21 mouse cellular contexts compared by ENCODE assay signal in the genomic region with DNA sequence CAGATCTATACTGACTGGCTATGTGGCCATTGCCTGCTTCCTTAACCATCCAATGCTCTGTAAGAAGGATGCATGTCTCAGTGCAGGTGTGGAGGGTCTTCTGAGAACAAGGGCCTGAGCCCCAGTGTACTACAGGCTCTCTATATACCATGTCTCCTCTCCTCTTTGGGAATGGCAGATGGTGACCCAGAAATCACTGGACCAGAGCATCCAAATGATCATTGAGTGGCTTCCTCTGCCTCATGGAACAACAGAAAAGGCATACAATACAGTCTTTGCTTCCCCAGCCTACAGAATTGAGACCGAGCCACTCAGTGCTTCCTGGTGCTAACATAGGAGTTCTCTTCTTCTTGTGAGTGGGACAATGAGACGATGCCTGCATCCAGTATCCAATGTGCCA.
DNase-seq lines count a peak whose midpoint lies in the region; ATAC-seq and TF ChIP-seq lines count a peak whose summit lies in the region.
"Had no signal": no experiment of that assay in that cellular context is flagged by ENCODE, and none has a peak within 500 bp of the region (broad histone marks: within the 10 kb centered on the region; RNA-seq: fewer than 3 reads in every experiment).

No protein-coding gene starts in this region.

- no peaks in the 10 kb centered on the region for H3K27me3 ChIP-seq in forebrain, embryonic 13.5 days
- no peaks in the 10 kb centered on the region; the same call in 1 of the 2 replicates for H3K27me3 ChIP-seq in forebrain, postnatal 0 days (ENCODE audit: insufficient read depth, low read length)
- no peaks in the 10 kb centered on the region for H3K27me3 ChIP-seq in midbrain, embryonic 13.5 days
- no peaks in the 10 kb centered on the region for H3K27me3 ChIP-seq in midbrain, embryonic 16.5 days (ENCODE audit: control insufficient read depth, insufficient read depth, low read depth, low read length)
- peaks cover 23% of the 10 kb centered on the region; the same call in 1 of the 2 replicates for H3K27me3 ChIP-seq in hindbrain, embryonic 13.5 days
- H3K27me3 ChIP-seq in stomach, postnatal 0 days (ENCODE audit: control insufficient read depth, insufficient read depth, low read length), result no peaks in the 10 kb centered on the region
- H3K27me3 ChIP-seq: embryonic facial prominence, embryonic 15.5 days; heart, embryonic 15.5 days; neural tube, embryonic 15.5 days had no signal

- H3K4me1 ChIP-seq in forebrain, embryonic 13.5 days, result peaks cover 56% of the 10 kb centered on the region
- 0 out of 2 replicates have a peak, but pooled peaks cover 7% of the 10 kb centered on the region for H3K4me1 ChIP-seq in forebrain, postnatal 0 days (ENCODE audit: insufficient read depth)
- H3K4me1 ChIP-seq in midbrain, embryonic 13.5 days (replicated peaks), result peaks cover 14% of the 10 kb centered on the region
- peaks cover 4% of the 10 kb centered on the region for H3K4me1 ChIP-seq in midbrain, embryonic 16.5 days (ENCODE audit: control insufficient read depth, insufficient read depth, low read length)
- peaks cover 27% of the 10 kb centered on the region for H3K4me1 ChIP-seq in hindbrain, embryonic 13.5 days (replicated peaks)
- H3K4me1 ChIP-seq in stomach, postnatal 0 days (replicated peaks; ENCODE audit: control insufficient read depth, insufficient read depth), result no peaks in the 10 kb centered on the region

- no peak for DNase-seq in forebrain, postnatal 0 days
- no peak for DNase-seq in stomach, postnatal 0 days (ENCODE audit: low spot score)
- DNase-seq in frontal cortex, postnatal 10 days (ENCODE audit: low spot score in 2 of 2), result no peak
- DNase-seq: B cell, adult 2 months; kidney, adult 11 months; kidney, postnatal 14 days; lung, adult 2 months; thymus, postnatal 4 days had no signal

- no peak; the same call in 1 of the 2 replicates for ATAC-seq in forebrain, embryonic 13.5 days
- no peak for ATAC-seq in forebrain, postnatal 0 days
- peak; percentile 34; the same call in 1 of the 2 replicates for ATAC-seq in midbrain, embryonic 13.5 days
- no peak for ATAC-seq in midbrain, embryonic 16.5 days
- no peak; the same call in 1 of the 2 replicates for ATAC-seq in hindbrain, embryonic 13.5 days (ENCODE audit: low FRiP score)
- ATAC-seq in stomach, postnatal 0 days (ENCODE audit: low FRiP score, low TSS enrichment), result 0 out of 2 replicates have a peak, but pooled peaks have one; percentile 15

- TF ChIP-seq EP300 in stomach, postnatal 0 days (optimal IDR thresholded peaks at IDR 0.05), result no peak

- no peak overlapping the region for H3K4me3 ChIP-seq in forebrain, embryonic 13.5 days
- no peak overlapping the region for H3K4me3 ChIP-seq in forebrain, postnatal 0 days (ENCODE audit: low read depth, low read length)
- H3K4me3 ChIP-seq in midbrain, embryonic 13.5 days (replicated peaks), result no peak overlapping the region
- H3K4me3 ChIP-seq in midbrain, embryonic 16.5 days (ENCODE audit: low read depth, low read length), result no peak overlapping the region
- no peak overlapping the region for H3K4me3 ChIP-seq in hindbrain, embryonic 13.5 days
- no peak overlapping the region for H3K4me3 ChIP-seq in stomach, postnatal 0 days (ENCODE audit: low read depth, low read length)
- H3K4me3 ChIP-seq: embryonic facial prominence, embryonic 10.5 days; embryonic facial prominence, embryonic 15.5 days; heart, embryonic 10.5 days; heart, embryonic 15.5 days; limb, embryonic 10.5 days; limb, embryonic 15.5 days; neural tube, embryonic 15.5 days had no signal

- no peaks in the 10 kb centered on the region for H3K9me3 ChIP-seq in forebrain, embryonic 13.5 days (replicated peaks)
- no peaks in the 10 kb centered on the region for H3K9me3 ChIP-seq in forebrain, postnatal 0 days (ENCODE audit: low read length)
- H3K9me3 ChIP-seq in midbrain, embryonic 13.5 days, result no peaks in the 10 kb centered on the region
- no peaks in the 10 kb centered on the region for H3K9me3 ChIP-seq in midbrain, embryonic 16.5 days (replicated peaks; ENCODE audit: control insufficient read depth, low read length, poor library complexity, severe bottlenecking)
- no peaks in the 10 kb centered on the region for H3K9me3 ChIP-seq in hindbrain, embryonic 13.5 days
- no peaks in the 10 kb centered on the region for H3K9me3 ChIP-seq in stomach, postnatal 0 days (ENCODE audit: control insufficient read depth, low read length)
- H3K9me3 ChIP-seq: embryonic facial prominence, embryonic 10.5 days; embryonic facial prominence, embryonic 15.5 days; heart, embryonic 10.5 days; heart, embryonic 15.5 days; limb, embryonic 10.5 days; limb, embryonic 15.5 days; neural tube, embryonic 15.5 days had no signal

- no peak overlapping the region for H3K9ac ChIP-seq in forebrain, embryonic 13.5 days
- no peak overlapping the region for H3K9ac ChIP-seq in forebrain, postnatal 0 days
- H3K9ac ChIP-seq in midbrain, embryonic 13.5 days (replicated peaks), result no peak overlapping the region
- H3K9ac ChIP-seq in midbrain, embryonic 16.5 days (ENCODE audit: low read depth, low read length), result no peak overlapping the region
- H3K9ac ChIP-seq in hindbrain, embryonic 13.5 days, result no peak overlapping the region
- H3K9ac ChIP-seq in stomach, postnatal 0 days (ENCODE audit: low read length), result no peak overlapping the region
- H3K9ac ChIP-seq: embryonic facial prominence, embryonic 15.5 days; heart, embryonic 15.5 days; limb, embryonic 15.5 days; liver, embryonic 14.5 days; neural tube, embryonic 15.5 days had no signal

- H3K4me2 ChIP-seq in forebrain, embryonic 13.5 days, result no peak overlapping the region
- no peak overlapping the region for H3K4me2 ChIP-seq in forebrain, postnatal 0 days (ENCODE audit: low read depth)
- H3K4me2 ChIP-seq in midbrain, embryonic 13.5 days (replicated peaks), result no peak overlapping the region
- no peak overlapping the region for H3K4me2 ChIP-seq in midbrain, embryonic 16.5 days (ENCODE audit: low read length)
- no peak overlapping the region for H3K4me2 ChIP-seq in hindbrain, embryonic 13.5 days
- no peak overlapping the region for H3K4me2 ChIP-seq in stomach, postnatal 0 days (replicated peaks; ENCODE audit: low read depth)
- H3K4me2 ChIP-seq: embryonic facial prominence, embryonic 15.5 days; heart, embryonic 15.5 days; limb, embryonic 15.5 days; neural tube, embryonic 15.5 days had no signal

- 82% methylated on average over 2 of the region's 2 CpGs for WGBS in forebrain, embryonic 13.5 days
- WGBS in forebrain, postnatal 0 days, result 84% methylated on average over 2 of the region's 2 CpGs
- WGBS in midbrain, embryonic 13.5 days, result 94% methylated on average over 2 of the region's 2 CpGs
- 95% methylated on average over 2 of the region's 2 CpGs for WGBS in midbrain, embryonic 16.5 days
- 95% methylated on average over 2 of the region's 2 CpGs for WGBS in hindbrain, embryonic 13.5 days
- WGBS in stomach, postnatal 0 days, result 71% methylated on average over 2 of the region's 2 CpGs

- no peaks in the 10 kb centered on the region for H3K36me3 ChIP-seq in forebrain, embryonic 13.5 days (ENCODE audit: poor library complexity, severe bottlenecking)
- H3K36me3 ChIP-seq in forebrain, postnatal 0 days (ENCODE audit: insufficient read depth), result no peaks in the 10 kb centered on the region
- no peaks in the 10 kb centered on the region for H3K36me3 ChIP-seq in midbrain, embryonic 13.5 days
- H3K36me3 ChIP-seq in midbrain, embryonic 16.5 days (ENCODE audit: control insufficient read depth, insufficient read depth, low read length), result no peaks in the 10 kb centered on the region
- no peaks in the 10 kb centered on the region for H3K36me3 ChIP-seq in hindbrain, embryonic 13.5 days
- H3K36me3 ChIP-seq in stomach, postnatal 0 days (ENCODE audit: control insufficient read depth, insufficient read depth, low read length), result no peaks in the 10 kb centered on the region
- H3K36me3 ChIP-seq: embryonic facial prominence, embryonic 10.5 days; embryonic facial prominence, embryonic 15.5 days; heart, embryonic 10.5 days; heart, embryonic 15.5 days; limb, embryonic 10.5 days; limb, embryonic 15.5 days; neural tube, embryonic 15.5 days had no signal

- peak overlapping the region; percentile 67 for H3K27ac ChIP-seq in forebrain, embryonic 13.5 days
- H3K27ac ChIP-seq in forebrain, postnatal 0 days (ENCODE audit: low read depth, low read length), result no peak overlapping the region
- H3K27ac ChIP-seq in midbrain, embryonic 13.5 days, result no peak overlapping the region
- H3K27ac ChIP-seq in midbrain, embryonic 16.5 days (ENCODE audit: low read length), result no peak overlapping the region
- H3K27ac ChIP-seq in hindbrain, embryonic 13.5 days, result peak overlapping the region; percentile 48
- H3K27ac ChIP-seq in stomach, postnatal 0 days (replicated peaks), result no peak overlapping the region
- H3K27ac ChIP-seq: embryonic facial prominence, embryonic 10.5 days; embryonic facial prominence, embryonic 15.5 days; heart, embryonic 10.5 days; heart, embryonic 15.5 days; limb, embryonic 10.5 days; limb, embryonic 15.5 days; liver, embryonic 14.5 days; macrophage; neural tube, embryonic 15.5 days had no signal

- no peak for TF ChIP-seq CTCF in forebrain, postnatal 0 days (IDR thresholded peaks at IDR 0.05; ENCODE audit: low read depth)
- no peak for TF ChIP-seq CTCF in stomach, postnatal 0 days (IDR thresholded peaks at IDR 0.05; ENCODE audit: low read depth)

Comparison
In these comparisons a context has a peak if more than half of its experiments do, and no peak if none do; other contexts are left out.
1. ATAC-seq: peak in midbrain, embryonic 13.5 days (single experiment) and stomach, postnatal 0 days (single experiment); none in forebrain, embryonic 13.5 days (single experiment), forebrain, postnatal 0 days (single experiment), midbrain, embryonic 16.5 days (single experiment) and hindbrain, embryonic 13.5 days (single experiment).
2. H3K27ac ChIP-seq: peak in forebrain, embryonic 13.5 days (single experiment) and hindbrain, embryonic 13.5 days (single experiment); none in forebrain, postnatal 0 days (single experiment), midbrain, embryonic 13.5 days (single experiment), midbrain, embryonic 16.5 days (single experiment) and stomach, postnatal 0 days (single experiment).